Mouse (Mus musculus) E14TG2a.4 (cell line): ENCODE measurements around the gene Mpi.

Experiments used
- H3K27me3 ChIP-seq: 2 replicates; pipeline ENCODE4 v1.6.1; 2014; ENCODE audit warnings: low read length, control low read depth; ENCODE audit not compliant: insufficient read depth
- H3K36me3 ChIP-seq: 2 replicates; pipeline ENCODE4 v1.6.1; 2014; ENCODE audit warnings: low read length, control low read depth; ENCODE audit not compliant: insufficient read depth
- H3K4me1 ChIP-seq: replicated peaks from 2 replicates; pipeline ENCODE4 v1.6.1; 2014; ENCODE audit warnings: low read depth, low read length, control low read depth
- H3K4me3 ChIP-seq: replicated peaks from 2 replicates; pipeline ENCODE4 v1.5.1; 2014; ENCODE audit warnings: mild to moderate bottlenecking, low read length
- H3K9me3 ChIP-seq: 2 replicates; pipeline ENCODE4 v1.6.1; 2014; ENCODE audit warnings: low read length, control low read depth
- CTCF ChIP-seq: conservative IDR thresholded peaks from 2 replicates; pipeline ENCODE4 v1.5.1; 2014; ENCODE audit warnings: low read length
- NANOG ChIP-seq: IDR thresholded peaks from 2 replicates; pipeline ENCODE4 v1.6.1; 2014; ENCODE audit warnings: borderline replicate concordance, low read length, mixed read lengths
- POU5F1 ChIP-seq: IDR thresholded peaks from 2 replicates; pipeline ENCODE4 v1.6.1; 2014; ENCODE audit warnings: low read length, borderline replicate concordance

Mpi gene

GRCm38 (mm10) chr9:57539550-57539949, 13.0 kb downstream of the Mpi start:
- no peaks in the 10 kb centered on the region for H3K27me3 ChIP-seq
- H3K9me3 ChIP-seq = no peaks in the 10 kb centered on the region
- peaks cover 55% of the 10 kb centered on the region for H3K4me1 ChIP-seq
- TF ChIP-seq POU5F1 (no peak), NANOG (no peak), CTCF (no peak)
- H3K4me3 ChIP-seq = no peak overlapping the region
- H3K36me3 ChIP-seq = peaks cover 76% of the 10 kb centered on the region

GRCm38 (mm10) chr9:57537728-57538181, 14.8 kb downstream of the Mpi start:
- TF ChIP-seq CTCF = no peak
- no peak for TF ChIP-seq POU5F1
- Histone ChIP-seq H3K4me1 (peaks cover 44% of the 10 kb centered on the region), H3K36me3 (peaks cover 76% of the 10 kb centered on the region)

GRCm38 (mm10) chr9:57537044-57537727, 15.4 kb downstream of the Mpi start, which contains the start of gene Fam219b:
Fam219b (plus strand) TSS chr9:57537528.
- Histone ChIP-seq H3K9me3 (no peaks in the 10 kb centered on the region), H3K36me3 (peaks cover 76% of the 10 kb centered on the region), H3K4me1 (peaks cover 49% of the 10 kb centered on the region), H3K4me3 (peak within 1 kb of the TSS; percentile 98), H3K27me3 (no peaks in the 10 kb centered on the region)
- TF ChIP-seq POU5F1 = no peak

More at GRCm38 (mm10) chr9:57537728-57538181, 14.8 kb downstream of the Mpi start:
- H3K9me3 ChIP-seq = no peaks in the 10 kb centered on the region
- peak overlapping the region; percentile 98 for H3K4me3 ChIP-seq
- H3K27me3 ChIP-seq = no peaks in the 10 kb centered on the region

GRCm38 (mm10) chr9:57536362-57536761, 16.2 kb downstream of the Mpi start:
- H3K9me3 ChIP-seq = no peaks in the 10 kb centered on the region
- TF ChIP-seq CTCF (no peak), POU5F1 (no peak), NANOG (no peak)

GRCm38 (mm10) chr9:57531946-57532345, 20.6 kb downstream of the Mpi start:
- TF ChIP-seq POU5F1 (no peak), CTCF (no peak)
- H3K4me1 ChIP-seq = peaks cover 28% of the 10 kb centered on the region
- H3K4me3 ChIP-seq = no peak overlapping the region
- no peaks in the 10 kb centered on the region for H3K9me3 ChIP-seq
- no peaks in the 10 kb centered on the region for H3K27me3 ChIP-seq
- peaks cover 90% of the 10 kb centered on the region for H3K36me3 ChIP-seq

More at GRCm38 (mm10) chr9:57536362-57536761, 16.2 kb downstream of the Mpi start:
- Histone ChIP-seq H3K27me3 (no peaks in the 10 kb centered on the region), H3K36me3 (peaks cover 76% of the 10 kb centered on the region), H3K4me1 (peaks cover 55% of the 10 kb centered on the region), H3K4me3 (0 out of 2 replicates have a peak overlapping the region, but pooled peaks have one; percentile 98)

- peaks cover 75% of the 10 kb centered on the region for H3K36me3 ChIP-seq
- no peaks in the 10 kb centered on the region for H3K27me3 ChIP-seq
- TF ChIP-seq NANOG (no peak), CTCF (no peak), POU5F1 (no peak)
- no peaks in the 10 kb centered on the region for H3K9me3 ChIP-seq
- H3K4me3 ChIP-seq = no peak overlapping the region
- H3K4me1 ChIP-seq = peaks cover 57% of the 10 kb centered on the region
These were observed 26.1 kb downstream of the Mpi start for GRCm38 (mm10) chr9:57526435-57526834.

- TF ChIP-seq POU5F1 (no peak), NANOG (no peak), CTCF (no peak)
- Histone ChIP-seq H3K4me1 (peaks cover 56% of the 10 kb centered on the region), H3K27me3 (no peaks in the 10 kb centered on the region), H3K36me3 (peaks cover 67% of the 10 kb centered on the region), H3K4me3 (no peak overlapping the region), H3K9me3 (no peaks in the 10 kb centered on the region)
These were observed 27.0 kb downstream of the Mpi start for GRCm38 (mm10) chr9:57525516-57525915.

- no peaks in the 10 kb centered on the region for H3K27me3 ChIP-seq
- peak overlapping the region; percentile 41; the same call in 1 of the 2 replicates for H3K4me3 ChIP-seq
- no peaks in the 10 kb centered on the region for H3K9me3 ChIP-seq
- peaks cover 56% of the 10 kb centered on the region for H3K4me1 ChIP-seq
- peaks cover 57% of the 10 kb centered on the region for H3K36me3 ChIP-seq
- TF ChIP-seq NANOG (no peak), POU5F1 (no peak), CTCF (no peak)
These were observed 28.1 kb downstream of the Mpi start for GRCm38 (mm10) chr9:57524439-57524838.

GRCm38 (mm10) chr9:57523754-57524153, 28.8 kb downstream of the Mpi start:
- H3K36me3 ChIP-seq = peaks cover 50% of the 10 kb centered on the region

More at GRCm38 (mm10) chr9:57523754-57524153, 28.8 kb downstream of the Mpi start:
- Histone ChIP-seq H3K4me1 (peaks cover 56% of the 10 kb centered on the region), H3K27me3 (no peaks in the 10 kb centered on the region), H3K9me3 (no peaks in the 10 kb centered on the region), H3K4me3 (peak overlapping the region; percentile 98)
- no peak for TF ChIP-seq NANOG
- TF ChIP-seq POU5F1 = no peak
- peak; percentile 64 for TF ChIP-seq CTCF
